Mouse (Mus musculus): ENCODE results near the gene Txlna.

- TF ChIP-seq CTCF (IDR thresholded peaks at IDR 0.05; ENCODE audit: borderline replicate concordance, insufficient read depth, low read depth, low read length) (no peak), POLR2A (IDR thresholded peaks at IDR 0.05; ENCODE audit: borderline replicate concordance, insufficient read depth, low read length) (no peak)
Measured at GRCm38 (mm10) chr4:129584370-129584769, 56.5 kb downstream of the Txlna start.
